Mouse (Mus musculus): ENCODE measurements around the gene Fanci. TPM values are rescaled to one million over a fixed set of nuclear protein-coding genes. Genes with fewer than 3 reads are reported as not detected.
A peak's percentile ranks its signal among the peaks of the same experiment; 100 is the strongest.

Gene Fanci
- total and polyA plus RNA-seq, 2 experiments from 2014 or later: 1.1 to 4.4 TPM

DNA sequence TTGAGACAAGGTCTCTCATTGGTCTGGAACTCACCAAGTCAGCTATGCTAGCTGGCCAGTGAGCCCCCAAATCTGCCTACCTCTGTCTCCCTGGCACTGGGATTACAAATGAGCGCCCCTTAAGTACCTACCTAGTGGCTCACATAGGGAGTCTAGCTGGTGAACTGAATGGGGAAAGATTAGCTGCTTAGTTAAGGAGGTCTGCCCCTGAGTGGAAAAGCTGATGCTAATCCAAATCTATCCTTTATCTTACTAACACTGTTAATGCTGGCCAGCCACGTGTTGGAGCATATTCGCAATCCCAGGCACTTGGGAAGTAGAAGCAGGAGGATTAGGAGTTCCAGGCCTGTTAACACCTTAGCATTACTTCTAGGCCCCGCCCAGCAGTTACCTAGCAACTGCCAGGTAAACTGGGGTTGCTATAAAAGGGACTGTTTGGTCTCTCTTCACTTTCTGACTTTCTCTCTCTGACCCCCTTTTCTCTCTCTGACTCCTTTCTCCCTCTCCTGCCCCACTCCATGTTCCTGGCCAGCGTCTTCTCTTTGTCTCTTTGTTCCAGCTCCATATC, 1.5 kb upstream of the Fanci start:
- Histone ChIP-seq H3K36me3 (ENCODE audit: insufficient read depth, low read length) (no peaks in the 10 kb centered on the region), H3K27me3 (ENCODE audit: insufficient read depth, low read length) (no peaks in the 10 kb centered on the region), H3K4me2 (ENCODE audit: low read depth, low read length, poor library complexity, severe bottlenecking) (no peak overlapping the region), H3K9ac (replicated peaks; ENCODE audit: low read length, poor library complexity, severe bottlenecking) (no peak overlapping the region), H3K4me3 (ENCODE audit: low read depth, low read length) (no peak overlapping the region), H3K27ac (ENCODE audit: low read depth, low read length) (no peak overlapping the region), H3K9me3 (ENCODE audit: low read length) (no peaks in the 10 kb centered on the region), H3K4me1 (ENCODE audit: insufficient read depth, low read length) (peaks cover 4% of the 10 kb centered on the region; the same call in 1 of the 2 replicates)
- ATAC-seq (ENCODE audit: low FRiP score): no peak
- WGBS: 58% methylated on average over 5 of the region's 5 CpGs
- no peak for DNase-seq (ENCODE audit: low spot score)
- TF ChIP-seq CTCF (IDR thresholded peaks at IDR 0.05): no peak

DNA sequence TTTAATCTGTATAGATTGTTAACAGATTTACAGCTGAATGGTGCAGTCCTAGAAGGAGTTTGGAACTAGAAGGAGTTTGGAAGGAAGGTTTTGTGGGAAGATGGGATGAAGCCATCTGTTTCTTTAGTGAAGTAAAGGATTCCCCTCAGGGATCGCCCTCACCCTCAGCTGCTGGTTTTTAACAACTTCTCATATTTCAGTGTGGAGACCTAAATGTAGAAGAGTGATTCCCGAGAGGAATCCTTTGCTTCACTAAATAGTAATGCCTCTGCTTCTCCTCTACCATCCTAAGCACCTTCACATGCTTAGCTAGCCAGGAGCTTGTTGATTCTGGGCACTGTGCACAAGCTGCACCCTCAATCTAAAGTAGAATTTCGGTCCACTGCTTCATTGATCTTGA, 258 bp upstream of the Fanci start:
- ATAC-seq (ENCODE audit: low FRiP score) (no peak), DNase-seq (ENCODE audit: low spot score) (no peak)
- Histone ChIP-seq H3K9me3 (ENCODE audit: low read length) (no peaks in the 10 kb centered on the region), H3K36me3 (ENCODE audit: insufficient read depth, low read length) (no peaks in the 10 kb centered on the region), H3K4me3 (ENCODE audit: low read depth, low read length) (peak overlapping the region; percentile 49), H3K4me2 (ENCODE audit: low read depth, low read length, poor library complexity, severe bottlenecking) (peak overlapping the region; percentile 98), H3K4me1 (ENCODE audit: insufficient read depth, low read length) (peaks cover 4% of the 10 kb centered on the region; the same call in 1 of the 2 replicates), H3K27ac (ENCODE audit: low read depth, low read length) (peak overlapping the region; percentile 87), H3K9ac (replicated peaks; ENCODE audit: low read length, poor library complexity, severe bottlenecking) (peak overlapping the region; percentile 67), H3K27me3 (ENCODE audit: insufficient read depth, low read length) (no peaks in the 10 kb centered on the region)
- WGBS: 11% methylated on average over 3 of the region's 3 CpGs
- TF ChIP-seq CTCF (IDR thresholded peaks at IDR 0.05): no peak

DNA sequence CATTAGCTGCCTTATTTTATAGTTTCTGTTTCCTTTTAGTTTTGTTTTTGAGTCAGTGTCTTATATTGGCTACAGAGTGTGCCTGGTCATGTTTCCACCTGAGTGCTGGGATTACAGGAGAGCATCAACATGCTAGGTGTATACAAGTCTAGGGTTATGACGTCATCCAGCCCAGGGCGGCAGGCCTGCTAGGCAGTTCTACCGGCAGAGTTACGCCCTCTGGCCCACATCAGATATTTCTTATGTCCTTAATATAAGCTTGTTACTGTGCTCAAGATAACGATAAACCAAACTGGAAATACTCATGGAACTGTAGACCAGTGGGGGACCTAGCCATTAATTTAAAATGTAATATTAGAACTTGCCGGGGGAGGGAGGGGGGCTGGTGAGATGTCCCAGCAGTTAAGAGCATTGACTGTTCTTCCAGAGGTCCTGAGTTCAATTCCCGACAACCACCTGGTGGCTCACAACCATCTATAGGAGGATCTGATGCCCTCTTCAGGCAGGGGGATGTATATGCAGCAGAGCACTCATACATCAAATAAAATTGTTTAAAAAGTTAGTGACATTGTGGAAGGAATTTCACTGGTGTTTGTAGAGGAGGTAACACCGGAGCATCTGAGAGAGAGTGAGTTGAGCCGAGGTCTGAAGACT, 1.3 kb downstream of the Fanci start:
- DNase-seq (ENCODE audit: low spot score) (no peak), ATAC-seq (ENCODE audit: low FRiP score) (no peak)
- Histone ChIP-seq H3K4me3 (ENCODE audit: low read depth, low read length) (peak overlapping the region; percentile 49; the same call in 1 of the 2 replicates), H3K9me3 (ENCODE audit: low read length) (no peaks in the 10 kb centered on the region), H3K9ac (replicated peaks; ENCODE audit: low read length, poor library complexity, severe bottlenecking) (no peak overlapping the region), H3K36me3 (ENCODE audit: insufficient read depth, low read length) (no peaks in the 10 kb centered on the region), H3K4me2 (ENCODE audit: low read depth, low read length, poor library complexity, severe bottlenecking) (peak overlapping the region; percentile 98), H3K4me1 (ENCODE audit: insufficient read depth, low read length) (peaks cover 4% of the 10 kb centered on the region; the same call in 1 of the 2 replicates), H3K27me3 (ENCODE audit: insufficient read depth, low read length) (no peaks in the 10 kb centered on the region), H3K27ac (ENCODE audit: low read depth, low read length) (no peak overlapping the region)
- TF ChIP-seq CTCF (IDR thresholded peaks at IDR 0.05): peak; percentile 41
- 63% methylated on average over 9 of the region's 9 CpGs for WGBS

DNA sequence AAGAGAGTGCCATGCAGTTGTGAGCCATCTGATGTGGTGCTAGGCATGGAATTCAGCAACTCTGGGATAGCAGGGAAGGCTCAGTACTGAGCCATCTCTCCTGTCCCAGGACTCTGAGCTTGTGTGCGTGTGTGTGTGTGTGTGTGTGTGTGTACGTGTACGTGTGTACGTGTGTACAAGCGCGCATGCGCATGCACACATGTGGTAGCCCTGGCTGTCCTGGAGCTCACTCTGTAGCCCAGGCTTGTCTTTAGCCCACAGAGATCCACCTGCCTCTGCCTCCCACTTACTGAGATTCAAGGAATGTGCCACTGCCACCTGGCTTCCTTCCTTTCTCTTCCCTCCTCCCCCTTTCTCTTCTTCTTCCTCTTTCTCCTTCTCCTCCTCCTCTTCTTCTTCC, 2.2 kb downstream of the Fanci start:
- no peak for TF ChIP-seq CTCF (IDR thresholded peaks at IDR 0.05)
- Histone ChIP-seq H3K4me3 (ENCODE audit: low read depth, low read length) (no peak overlapping the region), H3K27ac (ENCODE audit: low read depth, low read length) (no peak overlapping the region), H3K27me3 (ENCODE audit: insufficient read depth, low read length) (no peaks in the 10 kb centered on the region), H3K36me3 (ENCODE audit: insufficient read depth, low read length) (no peaks in the 10 kb centered on the region), H3K9ac (replicated peaks; ENCODE audit: low read length, poor library complexity, severe bottlenecking) (no peak overlapping the region), H3K9me3 (ENCODE audit: low read length) (no peaks in the 10 kb centered on the region), H3K4me1 (ENCODE audit: insufficient read depth, low read length) (peaks cover 4% of the 10 kb centered on the region; the same call in 1 of the 2 replicates), H3K4me2 (ENCODE audit: low read depth, low read length, poor library complexity, severe bottlenecking) (no peak overlapping the region)
- ATAC-seq (ENCODE audit: low FRiP score) (no peak), DNase-seq (ENCODE audit: low spot score) (no peak)
- 95% methylated on average over 7 of the region's 7 CpGs for WGBS

DNA sequence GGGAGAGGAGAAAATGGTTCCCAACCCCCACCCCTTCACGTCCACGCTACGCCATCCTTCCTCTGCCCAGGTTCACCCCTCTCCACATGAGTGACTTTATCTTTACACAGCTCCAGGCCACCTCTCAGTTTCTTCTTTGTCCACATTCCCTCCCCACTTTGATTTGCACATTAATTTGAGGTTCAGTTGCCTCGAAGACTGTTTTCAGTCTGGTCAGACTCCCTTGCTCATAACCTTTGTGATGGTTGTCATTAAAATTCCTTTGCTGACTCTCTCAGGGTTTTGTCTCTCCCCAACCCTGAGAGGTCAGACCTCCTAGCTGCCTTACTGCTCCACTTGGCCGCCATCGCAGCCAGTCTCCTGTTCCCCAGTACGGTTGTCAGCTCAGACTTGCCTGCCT, 2.9 kb downstream of the Fanci start:
- ATAC-seq (ENCODE audit: low FRiP score): no peak
- no peak for TF ChIP-seq CTCF (IDR thresholded peaks at IDR 0.05)
- 71% methylated on average over 7 of the region's 7 CpGs for WGBS
- H3K27ac ChIP-seq (ENCODE audit: low read depth, low read length): no peak overlapping the region
- H3K9me3 ChIP-seq (ENCODE audit: low read length): no peaks in the 10 kb centered on the region
- peaks cover 4% of the 10 kb centered on the region; the same call in 1 of the 2 replicates for H3K4me1 ChIP-seq (ENCODE audit: insufficient read depth, low read length)
- H3K4me3 ChIP-seq (ENCODE audit: low read depth, low read length): no peak overlapping the region
- H3K4me2 ChIP-seq (ENCODE audit: low read depth, low read length, poor library complexity, severe bottlenecking): no peak overlapping the region
- H3K36me3 ChIP-seq (ENCODE audit: insufficient read depth, low read length): no peaks in the 10 kb centered on the region
- no peaks in the 10 kb centered on the region for H3K27me3 ChIP-seq (ENCODE audit: insufficient read depth, low read length)
- no peak for DNase-seq (ENCODE audit: low spot score)
- H3K9ac ChIP-seq (replicated peaks; ENCODE audit: low read length, poor library complexity, severe bottlenecking): no peak overlapping the region

DNA sequence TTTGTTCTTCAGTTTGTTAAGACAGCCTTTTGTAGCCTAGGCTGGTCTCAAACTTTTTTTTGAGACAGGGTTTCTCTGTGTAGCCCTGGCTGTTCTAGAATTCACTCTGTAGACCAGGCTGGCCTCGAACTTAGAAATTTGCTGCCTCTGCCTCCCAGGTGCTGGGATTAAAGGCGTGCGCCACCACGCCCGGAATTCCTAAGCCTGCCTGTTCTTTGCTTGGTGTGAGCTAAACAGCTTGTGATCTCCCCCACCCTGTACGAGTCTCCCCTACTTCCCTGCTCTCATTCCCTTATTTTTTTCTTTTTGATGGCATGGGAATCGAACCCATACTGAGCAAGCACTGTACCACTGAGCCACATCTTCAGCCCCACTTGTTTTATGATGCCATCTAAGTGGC, 3.5 kb downstream of the Fanci start:
- no peaks in the 10 kb centered on the region for H3K9me3 ChIP-seq (ENCODE audit: low read length)
- TF ChIP-seq CTCF (IDR thresholded peaks at IDR 0.05): no peak
- ATAC-seq (ENCODE audit: low FRiP score) (no peak), DNase-seq (ENCODE audit: low spot score) (no peak)
- 93% methylated on average over 7 of the region's 7 CpGs for WGBS
- H3K4me1 ChIP-seq (ENCODE audit: insufficient read depth, low read length): peaks cover 4% of the 10 kb centered on the region; the same call in 1 of the 2 replicates
- no peak overlapping the region for H3K4me3 ChIP-seq (ENCODE audit: low read depth, low read length)
- no peak overlapping the region for H3K9ac ChIP-seq (replicated peaks; ENCODE audit: low read length, poor library complexity, severe bottlenecking)
- H3K27ac ChIP-seq (ENCODE audit: low read depth, low read length): no peak overlapping the region
- H3K27me3 ChIP-seq (ENCODE audit: insufficient read depth, low read length): no peaks in the 10 kb centered on the region
- no peaks in the 10 kb centered on the region for H3K36me3 ChIP-seq (ENCODE audit: insufficient read depth, low read length)
- no peak overlapping the region for H3K4me2 ChIP-seq (ENCODE audit: low read depth, low read length, poor library complexity, severe bottlenecking)
